Mouse (Mus musculus): ENCODE measurements at regions not wholly inside any gene's neighbourhood (a gene's known extent, or its start where the extent isn't known, plus 50 kb on each side); places are given as distances from the start of the nearest gene placed in this dataset.
A peak's percentile ranks its signal among the peaks of the same experiment; 100 is the strongest.

GRCm38 (mm10) chr13:25893150-25893549, 622.8 kb upstream of the Nrsn1 start:
- 27% methylated on average over 2 of the region's 2 CpGs for WGBS
- no peaks in the 10 kb centered on the region for H3K4me1 ChIP-seq (replicated peaks)

GRCm38 (mm10) chr13:25882818-25883217, 612.5 kb upstream of the Nrsn1 start:
- no peaks in the 10 kb centered on the region for H3K27me3 ChIP-seq
- no peak overlapping the region for H3K4me2 ChIP-seq
- 79% methylated on average over 4 of the region's 4 CpGs for WGBS
- ATAC-seq (ENCODE audit: insufficient number of reproducible peaks, insufficient read depth, low FRiP score, low TSS enrichment, low read depth): no peak
- no peaks in the 10 kb centered on the region for H3K36me3 ChIP-seq
- no peak overlapping the region for H3K9ac ChIP-seq (replicated peaks)
- H3K4me3 ChIP-seq (replicated peaks): no peak overlapping the region
- no peaks in the 10 kb centered on the region for H3K9me3 ChIP-seq
- no peak overlapping the region for H3K27ac ChIP-seq
- no peaks in the 10 kb centered on the region for H3K4me1 ChIP-seq (replicated peaks)

More at GRCm38 (mm10) chr13:25893150-25893549, 622.8 kb upstream of the Nrsn1 start:
- ATAC-seq (ENCODE audit: insufficient number of reproducible peaks, insufficient read depth, low FRiP score, low TSS enrichment, low read depth): no peak
- H3K9ac ChIP-seq (replicated peaks): no peak overlapping the region
- no peak overlapping the region for H3K4me3 ChIP-seq (replicated peaks)
- H3K27ac ChIP-seq: no peak overlapping the region
- no peaks in the 10 kb centered on the region for H3K36me3 ChIP-seq
- H3K27me3 ChIP-seq: no peaks in the 10 kb centered on the region
- no peak overlapping the region for H3K4me2 ChIP-seq
- no peaks in the 10 kb centered on the region for H3K9me3 ChIP-seq

GRCm38 (mm10) chr13:25868923-25869322, 598.6 kb upstream of the Nrsn1 start:
- H3K4me3 ChIP-seq (replicated peaks): no peak overlapping the region
- no peaks in the 10 kb centered on the region for H3K9me3 ChIP-seq
- no peaks in the 10 kb centered on the region for H3K27me3 ChIP-seq
- 0 out of 2 replicates have a peak, but pooled peaks cover 2% of the 10 kb centered on the region for H3K4me1 ChIP-seq (replicated peaks)
- H3K27ac ChIP-seq: no peak overlapping the region
- H3K36me3 ChIP-seq: no peaks in the 10 kb centered on the region
- no peak overlapping the region for H3K4me2 ChIP-seq
- WGBS: 73% methylated on average over 1 of the region's 1 CpGs
- no peak overlapping the region for H3K9ac ChIP-seq (replicated peaks)
- no peak for ATAC-seq (ENCODE audit: insufficient number of reproducible peaks, insufficient read depth, low FRiP score, low TSS enrichment, low read depth)

GRCm38 (mm10) chr13:25858207-25858606, 587.9 kb upstream of the Nrsn1 start:
- Histone ChIP-seq H3K36me3 (no peaks in the 10 kb centered on the region), H3K27me3 (no peaks in the 10 kb centered on the region), H3K9ac (replicated peaks) (no peak overlapping the region), H3K27ac (no peak overlapping the region), H3K4me1 (replicated peaks) (0 out of 2 replicates have a peak, but pooled peaks cover 3% of the 10 kb centered on the region), H3K9me3 (no peaks in the 10 kb centered on the region), H3K4me3 (replicated peaks) (no peak overlapping the region), H3K4me2 (no peak overlapping the region)
- no peak for ATAC-seq (ENCODE audit: insufficient number of reproducible peaks, insufficient read depth, low FRiP score, low TSS enrichment, low read depth)

GRCm38 (mm10) chr13:25857569-25857968, 587.3 kb upstream of the Nrsn1 start:
- Histone ChIP-seq H3K36me3 (no peaks in the 10 kb centered on the region), H3K4me3 (replicated peaks) (no peak overlapping the region), H3K4me2 (no peak overlapping the region), H3K9ac (replicated peaks) (no peak overlapping the region), H3K27ac (no peak overlapping the region), H3K9me3 (no peaks in the 10 kb centered on the region), H3K27me3 (no peaks in the 10 kb centered on the region), H3K4me1 (replicated peaks) (0 out of 2 replicates have a peak, but pooled peaks cover 3% of the 10 kb centered on the region)
- 55% methylated on average over 3 of the region's 3 CpGs for WGBS
- no peak for ATAC-seq (ENCODE audit: insufficient number of reproducible peaks, insufficient read depth, low FRiP score, low TSS enrichment, low read depth)

- no peak overlapping the region for H3K9ac ChIP-seq (replicated peaks)
- no peaks in the 10 kb centered on the region for H3K9me3 ChIP-seq
- WGBS: 83% methylated on average over 3 of the region's 3 CpGs
- no peaks in the 10 kb centered on the region for H3K36me3 ChIP-seq
- 0 out of 2 replicates have a peak, but pooled peaks cover 3% of the 10 kb centered on the region for H3K4me1 ChIP-seq (replicated peaks)
- no peak overlapping the region for H3K27ac ChIP-seq
- ATAC-seq (ENCODE audit: insufficient number of reproducible peaks, insufficient read depth, low FRiP score, low TSS enrichment, low read depth): no peak
- H3K27me3 ChIP-seq: no peaks in the 10 kb centered on the region
- no peak overlapping the region for H3K4me2 ChIP-seq
- no peak overlapping the region for H3K4me3 ChIP-seq (replicated peaks)
Observed at GRCm38 (mm10) chr13:25857096-25857495, 586.8 kb upstream of the Nrsn1 start.

- H3K4me2 ChIP-seq: no peak overlapping the region
- no peak overlapping the region for H3K4me3 ChIP-seq (replicated peaks)
Observed at GRCm38 (mm10) chr13:25856549-25856948, 586.2 kb upstream of the Nrsn1 start.

GRCm38 (mm10) chr13:25848156-25848555, 577.9 kb upstream of the Nrsn1 start:
- H3K4me3 ChIP-seq (replicated peaks): no peak overlapping the region
- no peaks in the 10 kb centered on the region for H3K27me3 ChIP-seq
- no peaks in the 10 kb centered on the region for H3K36me3 ChIP-seq
- no peak overlapping the region for H3K27ac ChIP-seq
- no peak overlapping the region for H3K4me2 ChIP-seq
- no peak overlapping the region for H3K9ac ChIP-seq (replicated peaks)
- no peak for ATAC-seq (ENCODE audit: insufficient number of reproducible peaks, insufficient read depth, low FRiP score, low TSS enrichment, low read depth)
- WGBS: 67% methylated on average over 4 of the region's 4 CpGs
- H3K9me3 ChIP-seq: no peaks in the 10 kb centered on the region
- no peaks in the 10 kb centered on the region for H3K4me1 ChIP-seq (replicated peaks)

More at GRCm38 (mm10) chr13:25856549-25856948, 586.2 kb upstream of the Nrsn1 start:
- Histone ChIP-seq H3K27ac (no peak overlapping the region), H3K9me3 (no peaks in the 10 kb centered on the region), H3K9ac (replicated peaks) (no peak overlapping the region), H3K27me3 (no peaks in the 10 kb centered on the region), H3K4me1 (replicated peaks) (no peaks in the 10 kb centered on the region), H3K36me3 (no peaks in the 10 kb centered on the region)
- no peak for ATAC-seq (ENCODE audit: insufficient number of reproducible peaks, insufficient read depth, low FRiP score, low TSS enrichment, low read depth)
- 88% methylated on average over 2 of the region's 2 CpGs for WGBS

GRCm38 (mm10) chr13:25838237-25838636, 567.9 kb upstream of the Nrsn1 start:
- no peak overlapping the region for H3K27ac ChIP-seq
- WGBS: 89% methylated on average over 4 of the region's 4 CpGs
- no peak for ATAC-seq (ENCODE audit: insufficient number of reproducible peaks, insufficient read depth, low FRiP score, low TSS enrichment, low read depth)
- H3K36me3 ChIP-seq: no peaks in the 10 kb centered on the region
- no peak overlapping the region for H3K4me2 ChIP-seq
- H3K4me3 ChIP-seq (replicated peaks): no peak overlapping the region
- H3K27me3 ChIP-seq: no peaks in the 10 kb centered on the region
- H3K9ac ChIP-seq (replicated peaks): no peak overlapping the region
- H3K9me3 ChIP-seq: no peaks in the 10 kb centered on the region
- no peaks in the 10 kb centered on the region for H3K4me1 ChIP-seq (replicated peaks)

- Histone ChIP-seq H3K4me2 (no peak overlapping the region; the same call in 1 of the 2 replicates), H3K4me3 (replicated peaks) (no peak overlapping the region), H3K36me3 (no peaks in the 10 kb centered on the region), H3K4me1 (replicated peaks) (peaks cover 19% of the 10 kb centered on the region; the same call in 1 of the 2 replicates), H3K27ac (peak overlapping the region; percentile 62), H3K27me3 (no peaks in the 10 kb centered on the region), H3K9me3 (no peaks in the 10 kb centered on the region), H3K9ac (replicated peaks) (no peak overlapping the region)
- no peak for ATAC-seq (ENCODE audit: insufficient number of reproducible peaks, insufficient read depth, low FRiP score, low TSS enrichment, low read depth)
- 34% methylated on average over 8 of the region's 8 CpGs for WGBS
Observed at GRCm38 (mm10) chr13:25829146-25829924, 559.0 kb upstream of the Nrsn1 start.

- ATAC-seq (ENCODE audit: insufficient number of reproducible peaks, insufficient read depth, low FRiP score, low TSS enrichment, low read depth): no peak
- Histone ChIP-seq H3K27ac (no peak overlapping the region), H3K9ac (replicated peaks) (no peak overlapping the region), H3K36me3 (no peaks in the 10 kb centered on the region), H3K27me3 (no peaks in the 10 kb centered on the region), H3K4me1 (replicated peaks) (no peaks in the 10 kb centered on the region), H3K4me2 (no peak overlapping the region), H3K4me3 (replicated peaks) (no peak overlapping the region), H3K9me3 (no peaks in the 10 kb centered on the region)
- WGBS: 71% methylated on average over 2 of the region's 2 CpGs
Observed at GRCm38 (mm10) chr13:25808564-25809253, 538.4 kb upstream of the Nrsn1 start.
